Mouse (Mus musculus) small intestine, adult 2 months (tissue): ENCODE results near the gene Poc1b. TPM values are rescaled to one million over a fixed set of nuclear protein-coding genes. Genes with fewer than 3 reads are reported as not detected.
A peak's percentile ranks its signal among the peaks of the same experiment; 100 is the strongest.

Source experiments
- H3K27ac ChIP-seq: fragments of 200-500 bp; 2 replicates; pipeline ENCODE4 v1.5.1; 2012; ENCODE audit warnings: low read depth, low read length, control low read depth, inconsistent platforms; ENCODE audit not compliant: insufficient read depth
- H3K27me3 ChIP-seq: fragments of 200-500 bp; 2 replicates; pipeline ENCODE4 v1.6.1; 2012; ENCODE audit warnings: mild to moderate bottlenecking, moderate library complexity, low read length, inconsistent platforms; ENCODE audit not compliant: control insufficient read depth, insufficient read depth
- H3K36me3 ChIP-seq: fragments of 200-500 bp; 2 replicates; pipeline ENCODE4 v1.6.1; 2012; ENCODE audit warnings: mild to moderate bottlenecking, low read length, control low read depth, inconsistent platforms; ENCODE audit not compliant: control insufficient read depth, insufficient read depth
- H3K4me1 ChIP-seq: fragments of 200-500 bp; 2 replicates; pipeline ENCODE4 v1.6.1; 2012; ENCODE audit warnings: low read length, inconsistent platforms, mixed read lengths; ENCODE audit not compliant: control insufficient read depth, insufficient read depth, insufficient read length
- H3K4me3 ChIP-seq: fragments of 200-500 bp; 2 replicates; pipeline ENCODE4 v1.5.1; 2012; ENCODE audit warnings: low read depth, mild to moderate bottlenecking, control low read depth, inconsistent platforms, low read length, moderate library complexity
- CTCF ChIP-seq: fragments of 200-500 bp; IDR thresholded peaks from 2 replicates; pipeline ENCODE4 v1.5.1; 2012; ENCODE audit warnings: low read depth, mild to moderate bottlenecking, control low read depth, inconsistent platforms, low read length, moderate library complexity, mixed read lengths; ENCODE audit not compliant: insufficient replicate concordance, insufficient read length; ENCODE audit errors: extremely low read depth
- POLR2A ChIP-seq: fragments of 200-500 bp; IDR thresholded peaks from 2 replicates; pipeline ENCODE4 v1.6.1; 2012; ENCODE audit warnings: low read depth, mild to moderate bottlenecking, control low read depth, inconsistent platforms, low read length, moderate library complexity
- WGBS: fragments of 180-500 bp; shearing (Covaris S2); methylation state at CpG from one replicate; pipeline ENCODE4 v1.1.7; 2018; 5-methylcytosine and 5-hydroxymethylcytosine counted together
- polyA plus RNA-seq: library from polyadenylated mRNA; depleted of rRNA; stranded (reverse); fragments of >200 nt; gene quantifications from 2 replicates; pipeline ENCODE4 v1.2.3, GENCODE M21; 2012

Gene Poc1b
- polyA plus RNA-seq, 1 experiment = 5.5 TPM

- no peaks in the 10 kb centered on the region for H3K27me3 ChIP-seq
- no peaks in the 10 kb centered on the region for H3K36me3 ChIP-seq
- H3K27ac ChIP-seq = no peak overlapping the region
- WGBS = 80% methylated on average over 2 of the region's 2 CpGs
- no peak for TF ChIP-seq POLR2A
- TF ChIP-seq CTCF = no peak
- H3K4me3 ChIP-seq = no peak overlapping the region
- H3K4me1 ChIP-seq = no peaks in the 10 kb centered on the region
Observed at GRCm38 (mm10) chr10:99095114-99095513, 11.7 kb upstream of the Poc1b start.

- Histone ChIP-seq H3K4me3 (no peak overlapping the region), H3K36me3 (no peaks in the 10 kb centered on the region), H3K27me3 (no peaks in the 10 kb centered on the region), H3K4me1 (no peaks in the 10 kb centered on the region), H3K27ac (no peak overlapping the region)
- 60% methylated on average over 10 of the region's 10 CpGs for WGBS
- TF ChIP-seq CTCF (peak; percentile 20; the same call in 1 of the 2 replicates), POLR2A (no peak)
Observed at GRCm38 (mm10) chr10:99097374-99097773, 9.5 kb upstream of the Poc1b start.

GRCm38 (mm10) chr10:99105522-99105921, 1.3 kb upstream of the Poc1b start:
- 78% methylated on average over 3 of the region's 3 CpGs for WGBS
- Histone ChIP-seq H3K4me3 (no peak overlapping the region), H3K27ac (no peak overlapping the region), H3K4me1 (peaks cover 6% of the 10 kb centered on the region), H3K27me3 (no peaks in the 10 kb centered on the region), H3K36me3 (peaks cover 5% of the 10 kb centered on the region; the same call in 1 of the 2 replicates)
- TF ChIP-seq POLR2A = no peak
- TF ChIP-seq CTCF = no peak

GRCm38 (mm10) chr10:99106311-99106702, 529 bp upstream of the Poc1b start:
- H3K27ac ChIP-seq = no peak overlapping the region
- H3K4me1 ChIP-seq = peaks cover 12% of the 10 kb centered on the region
- 14% methylated on average over 8 of the region's 8 CpGs for WGBS
- H3K27me3 ChIP-seq = no peaks in the 10 kb centered on the region
- peak overlapping the region; percentile 94 for H3K4me3 ChIP-seq
- TF ChIP-seq POLR2A = no peak
- no peak for TF ChIP-seq CTCF
- H3K36me3 ChIP-seq = peaks cover 5% of the 10 kb centered on the region; the same call in 1 of the 2 replicates

GRCm38 (mm10) chr10:99107964-99108363, 1.1 kb downstream of the Poc1b start, which contains the start of gene Galnt4:
TSS of gene Galnt4 (plus strand) at chr10:99108159.
- peaks cover 5% of the 10 kb centered on the region; the same call in 1 of the 2 replicates for H3K36me3 ChIP-seq
- no peaks in the 10 kb centered on the region for H3K27me3 ChIP-seq
- peaks cover 14% of the 10 kb centered on the region for H3K4me1 ChIP-seq
- peak within 1 kb of the TSS; percentile 94 for H3K4me3 ChIP-seq
- TF ChIP-seq CTCF = peak; percentile 74; the same call in 1 of the 2 replicates
- TF ChIP-seq POLR2A = peak; percentile 70; the same call in 1 of the 2 replicates
- peak within 1 kb of the TSS; percentile 59 for H3K27ac ChIP-seq
- under 1% methylated on average over 22 of the region's 22 CpGs for WGBS

- Histone ChIP-seq H3K27me3 (no peaks in the 10 kb centered on the region), H3K4me3 (peak overlapping the region; percentile 94), H3K36me3 (peaks cover 5% of the 10 kb centered on the region; the same call in 1 of the 2 replicates), H3K27ac (peak overlapping the region; percentile 59), H3K4me1 (peaks cover 16% of the 10 kb centered on the region)
- WGBS = 23% methylated on average over 12 of the region's 12 CpGs
- TF ChIP-seq CTCF (no peak), POLR2A (no peak)
Observed at GRCm38 (mm10) chr10:99108431-99108982, 1.7 kb downstream of the Poc1b start.

GRCm38 (mm10) chr10:99113533-99113932, 6.7 kb downstream of the Poc1b start:
- WGBS = 13% methylated on average over 3 of the region's 3 CpGs
- peaks cover 41% of the 10 kb centered on the region for H3K4me1 ChIP-seq
- peak overlapping the region; percentile 97 for H3K27ac ChIP-seq
- TF ChIP-seq CTCF = no peak
- no peak for TF ChIP-seq POLR2A
- H3K36me3 ChIP-seq = peaks cover 5% of the 10 kb centered on the region; the same call in 1 of the 2 replicates
- H3K4me3 ChIP-seq = no peak overlapping the region
- no peaks in the 10 kb centered on the region for H3K27me3 ChIP-seq

GRCm38 (mm10) chr10:99114295-99114694, 7.5 kb downstream of the Poc1b start:
- H3K27ac ChIP-seq = peak overlapping the region; percentile 97
- no peaks in the 10 kb centered on the region for H3K27me3 ChIP-seq
- TF ChIP-seq CTCF (no peak), POLR2A (no peak)
- H3K36me3 ChIP-seq = 0 out of 2 replicates have a peak, but pooled peaks cover 5% of the 10 kb centered on the region
- WGBS = 30% methylated on average over 8 of the region's 8 CpGs
- no peak overlapping the region for H3K4me3 ChIP-seq
- peaks cover 40% of the 10 kb centered on the region for H3K4me1 ChIP-seq
